Comparison of ENCODE assay signal across 7 mouse cellular contexts in genomic region chr16:49858907-49859853, GRCm38 (mm10). TPM values are rescaled to one million over a fixed set of nuclear protein-coding genes. Genes with fewer than 3 reads are reported as not detected.
DNase-seq lines count a peak whose midpoint lies in the region; ATAC-seq lines count a peak whose summit lies in the region.

No protein-coding gene starts in this region.

- H3K9ac ChIP-seq in limb, embryonic 13.5 days, result no peak overlapping the region

- H3K36me3 ChIP-seq in limb, embryonic 13.5 days, result no peaks in the 10 kb centered on the region
- H3K36me3 ChIP-seq in limb, embryonic 10.5 days, result no peaks in the 10 kb centered on the region

- peaks cover 31% of the 10 kb centered on the region for H3K4me1 ChIP-seq in limb, embryonic 13.5 days
- H3K4me1 ChIP-seq in limb, embryonic 10.5 days, result peaks cover 21% of the 10 kb centered on the region
- peaks cover 16% of the 10 kb centered on the region for H3K4me1 ChIP-seq in brown adipose tissue, adult 24 weeks (ENCODE audit: control insufficient read depth, insufficient read depth, insufficient read length, low read length)

- no peak for DNase-seq in limb, embryonic 10.5 days (ENCODE audit: low spot score)
- peak; percentile 19 for DNase-seq in heart, postnatal 4 days
- peak; percentile 75 for DNase-seq in lung, postnatal 10 days
- no peak for DNase-seq in retina, postnatal 1 day
- no peak for DNase-seq in left cerebral cortex, postnatal 10 days (ENCODE audit: extremely low spot score in 1 of 2, low spot score in 2 of 2)

- H3K27me3 ChIP-seq in limb, embryonic 13.5 days, result no peaks in the 10 kb centered on the region
- no peaks in the 10 kb centered on the region for H3K27me3 ChIP-seq in limb, embryonic 10.5 days (ENCODE audit: low read depth, poor library complexity, severe bottlenecking)

- intact Hi-C loops in left cerebral cortex, postnatal 10 days (cut with DNase I), result loop anchor here (5.0 to 10.0 kb wide), 4 partner anchors 33 to 386 kb away; no protein-coding TSS in a partner anchor

- H3K4me3 ChIP-seq in limb, embryonic 13.5 days, result no peak overlapping the region
- no peak overlapping the region for H3K4me3 ChIP-seq in limb, embryonic 10.5 days
- H3K4me3 ChIP-seq in brown adipose tissue, adult 24 weeks (ENCODE audit: insufficient read depth, low read depth, low read length), result peak overlapping the region; percentile 59

- H3K4me2 ChIP-seq in limb, embryonic 13.5 days (replicated peaks), result 0 out of 2 replicates have a peak overlapping the region, but pooled peaks have one; percentile 44

- ATAC-seq in limb, embryonic 13.5 days (ENCODE audit: low FRiP score, low read depth), result no peak

- 70% methylated on average over 4 of the region's 4 CpGs for WGBS in limb, embryonic 13.5 days
- 80% methylated on average over 4 of the region's 4 CpGs for WGBS in limb, embryonic 10.5 days

- H3K9me3 ChIP-seq in limb, embryonic 13.5 days, result no peaks in the 10 kb centered on the region
- no peaks in the 10 kb centered on the region for H3K9me3 ChIP-seq in limb, embryonic 10.5 days (replicated peaks)

- no peak overlapping the region for H3K27ac ChIP-seq in limb, embryonic 13.5 days
- no peak overlapping the region for H3K27ac ChIP-seq in limb, embryonic 10.5 days
- peak overlapping the region; percentile 50 for H3K27ac ChIP-seq in brown adipose tissue, adult 24 weeks (replicated peaks; ENCODE audit: low read depth, low read length)

RNA-seq across cellular contexts. Expression of gene Cd47, which starts 58.8 kb away (rescaled TPM):
- 62.1 and 62.5 TPM in 2 replicates for polyA plus RNA-seq in limb, embryonic 13.5 days (2015; fragmentation: Nextera tagmentation; extraction: Ambion mirVana)
- 21.3 and 26.6 TPM in 2 replicates for polyA plus RNA-seq in limb, embryonic 10.5 days (2016; fragmentation: Nextera tagmentation; extraction: Ambion mirVana)
- polyA plus RNA-seq in brown adipose tissue, adult 24 weeks (2012; ENCODE audit: insufficient read depth, insufficient read length, missing spikeins), result 45.9 and 49.9 TPM in 2 replicates
- 10 to 100 TPM; 57.3 to 58.4 TPM for total RNA-seq in heart, postnatal 4 days (2021)
- total RNA-seq in left cerebral cortex, postnatal 10 days (2021), result 100 to 1,000 TPM; 294 to 300 TPM

Comparison
In these comparisons a context has a peak if more than half of its experiments do, and no peak if none do; other contexts are left out.
1. DNase-seq: peak in heart, postnatal 4 days (single experiment) and lung, postnatal 10 days (single experiment); none in limb, embryonic 10.5 days (single experiment), retina, postnatal 1 day (single experiment) and left cerebral cortex, postnatal 10 days (0 of 2).